Mouse (Mus musculus) liver, embryonic 14.5 days (tissue): ENCODE measurements at regions not wholly inside any gene's neighbourhood (a gene's known extent, or its start where the extent isn't known, plus 50 kb on each side); places are given as distances from the start of the nearest gene placed in this dataset.

Source experiments
- ATAC-seq: fragments of 200-750 bp; cut with Nextera tagmentation; 2 replicates; pipeline ENCODE4 v1.8.0; 2017; ENCODE audit warnings: moderate number of reproducible peaks, mild to moderate bottlenecking, moderate library complexity; ENCODE audit not compliant: insufficient read depth
- DNase-seq, 3 experiments: peaks; one replicate each; pipeline ENCODE4 v3.0.0-alpha.2; 2012 to 2013; ENCODE audit warnings: low read depth in 3 of 3, low spot score in 3 of 3
- H3K27ac ChIP-seq: fragments of 300-500 bp; sonication (generic); 2 replicates; pipeline ENCODE4 v1.5.1; 2014; ENCODE audit warnings: moderate library complexity, mild to moderate bottlenecking, control low read depth, inconsistent platforms
- H3K27me3 ChIP-seq: fragments of 300-500 bp; sonication (generic); 2 replicates; pipeline ENCODE4 v1.6.1; 2014; ENCODE audit warnings: mild to moderate bottlenecking, low read length, moderate library complexity; ENCODE audit not compliant: control insufficient read depth, insufficient read depth
- H3K36me3 ChIP-seq: fragments of 300-500 bp; sonication (generic); replicated peaks from 2 replicates; pipeline ENCODE4 v1.6.1; 2014; ENCODE audit warnings: low read depth; ENCODE audit not compliant: control insufficient read depth, insufficient read depth
- H3K4me1 ChIP-seq, 2 experiments: fragments of 200-500 bp in 1 of 2; fragments of 300-500 bp in 1 of 2; sonication (generic) in 1 of 2; replicated peaks; 2 replicates each; pipeline ENCODE4 v1.6.1; 2012 to 2014; ENCODE audit warnings: antibody characterized with exemption in 1 of 2, inconsistent platforms in 1 of 2, low read length in 1 of 2; ENCODE audit not compliant: control insufficient read depth in 2 of 2, insufficient read depth in 2 of 2
- H3K4me2 ChIP-seq: fragments of 300-500 bp; sonication (generic); 2 replicates; pipeline ENCODE4 v1.6.1; 2014; ENCODE audit warnings: low read depth, mild to moderate bottlenecking, control low read depth, moderate library complexity
- H3K4me3 ChIP-seq, 2 experiments: fragments of 200-500 bp in 1 of 2; fragments of 300-500 bp in 1 of 2; sonication (generic) in 1 of 2; 2 replicates each; pipeline ENCODE4 v1.5.1; 2012 to 2014; ENCODE audit warnings: low read depth in 2 of 2, low read length in 2 of 2, mild to moderate bottlenecking in 2 of 2, control low read depth in 1 of 2, inconsistent platforms in 1 of 2, moderate library complexity in 1 of 2; ENCODE audit not compliant: insufficient read depth in 1 of 2
- H3K9ac ChIP-seq: fragments of 300-500 bp; sonication (generic); replicated peaks from 2 replicates; pipeline ENCODE4 v1.6.1; 2014; ENCODE audit warnings: mild to moderate bottlenecking, control low read depth, moderate library complexity
- H3K9me3 ChIP-seq: fragments of 300-500 bp; sonication (generic); 2 replicates; pipeline ENCODE4 v1.6.1; 2016; ENCODE audit warnings: low read length, mixed read lengths; ENCODE audit not compliant: control insufficient read depth
- CTCF ChIP-seq: IDR thresholded peaks from 2 replicates; pipeline ENCODE4 v1.5.1; 2016; ENCODE audit warnings: antibody characterized with exemption, low read depth, control low read depth
- EP300 ChIP-seq: IDR thresholded peaks from 2 replicates; pipeline ENCODE4 v1.6.1; 2016; ENCODE audit warnings: antibody characterized with exemption, low read depth
- WGBS: fragments of 180-500 bp; shearing (Covaris S2); extraction: QIAGEN DNeasy Blood & Tissue Kit; methylation state at CpG from one replicate; pipeline ENCODE4 v1.1.7; 2014; ENCODE audit not compliant: insufficient replicate concordance; 5-methylcytosine and 5-hydroxymethylcytosine counted together

GRCm38 (mm10) chr1:73721486-73722225 is 402.6 kb downstream of the Tns1 start:
- Histone ChIP-seq H3K27me3 (no peaks in the 10 kb centered on the region), H3K4me2 (no peak overlapping the region), H3K36me3 (no peaks in the 10 kb centered on the region), H3K4me1 (no peaks in the 10 kb centered on the region), H3K27ac (no peak overlapping the region), H3K4me3 (no peak overlapping the region), H3K9ac (no peak overlapping the region), H3K9me3 (no peaks in the 10 kb centered on the region)
- ATAC-seq, result no peak
- 57% methylated on average over 6 of the region's 6 CpGs for WGBS
- no peak for TF ChIP-seq EP300
- TF ChIP-seq CTCF, result no peak
- DNase-seq, result no peak

- Histone ChIP-seq H3K9ac (no peak overlapping the region), H3K36me3 (no peaks in the 10 kb centered on the region), H3K4me3 (no peak overlapping the region), H3K27ac (no peak overlapping the region), H3K4me2 (no peak overlapping the region), H3K4me1 (no peaks in the 10 kb centered on the region), H3K9me3 (no peaks in the 10 kb centered on the region), H3K27me3 (no peaks in the 10 kb centered on the region)
- no peak for TF ChIP-seq CTCF
- no peak for TF ChIP-seq EP300
- no peak for ATAC-seq
- 52% methylated on average over 5 of the region's 5 CpGs for WGBS
- no peak for DNase-seq
These were observed 405.8 kb downstream of the Tns1 start for GRCm38 (mm10) chr1:73718421-73718820.

GRCm38 (mm10) chr1:73717401-73717800 is 406.8 kb downstream of the Tns1 start:
- Histone ChIP-seq H3K9me3 (no peaks in the 10 kb centered on the region), H3K36me3 (no peaks in the 10 kb centered on the region), H3K4me3 (no peak overlapping the region), H3K9ac (no peak overlapping the region), H3K4me1 (no peaks in the 10 kb centered on the region), H3K27ac (no peak overlapping the region), H3K27me3 (no peaks in the 10 kb centered on the region), H3K4me2 (no peak overlapping the region)
- 20% methylated on average over 7 of the region's 7 CpGs for WGBS
- TF ChIP-seq CTCF, result no peak
- no peak for DNase-seq
- no peak for ATAC-seq

GRCm38 (mm10) chr1:73716901-73717300 is 407.3 kb downstream of the Tns1 start:
- H3K27me3 ChIP-seq, result no peaks in the 10 kb centered on the region
- no peak overlapping the region for H3K4me3 ChIP-seq
- H3K4me1 ChIP-seq, result no peaks in the 10 kb centered on the region
- H3K36me3 ChIP-seq, result no peaks in the 10 kb centered on the region
- TF ChIP-seq CTCF (no peak), EP300 (no peak)
- H3K9me3 ChIP-seq, result no peaks in the 10 kb centered on the region
- DNase-seq (no peak), ATAC-seq (no peak)
- no peak overlapping the region for H3K9ac ChIP-seq
- no peak overlapping the region for H3K4me2 ChIP-seq
- H3K27ac ChIP-seq, result no peak overlapping the region

GRCm38 (mm10) chr1:73715571-73715970 is 408.7 kb downstream of the Tns1 start:
- no peaks in the 10 kb centered on the region for H3K27me3 ChIP-seq
- H3K27ac ChIP-seq, result no peak overlapping the region
- TF ChIP-seq EP300, result no peak
- TF ChIP-seq CTCF, result no peak
- no peak overlapping the region for H3K4me2 ChIP-seq
- no peak overlapping the region for H3K9ac ChIP-seq
- 50% methylated on average over 2 of the region's 2 CpGs for WGBS
- no peaks in the 10 kb centered on the region for H3K4me1 ChIP-seq
- H3K36me3 ChIP-seq, result no peaks in the 10 kb centered on the region
- H3K9me3 ChIP-seq, result no peaks in the 10 kb centered on the region
- DNase-seq, result no peak
- H3K4me3 ChIP-seq, result no peak overlapping the region
- ATAC-seq, result no peak
